Mouse (Mus musculus): ENCODE measurements around the gene Epn2. TPM values are rescaled to one million over a fixed set of nuclear protein-coding genes. Genes with fewer than 3 reads are reported as not detected.

Gene Epn2
- polyA plus RNA-seq, 1 experiment from 2014 or later, result 22.1 TPM

DNA sequence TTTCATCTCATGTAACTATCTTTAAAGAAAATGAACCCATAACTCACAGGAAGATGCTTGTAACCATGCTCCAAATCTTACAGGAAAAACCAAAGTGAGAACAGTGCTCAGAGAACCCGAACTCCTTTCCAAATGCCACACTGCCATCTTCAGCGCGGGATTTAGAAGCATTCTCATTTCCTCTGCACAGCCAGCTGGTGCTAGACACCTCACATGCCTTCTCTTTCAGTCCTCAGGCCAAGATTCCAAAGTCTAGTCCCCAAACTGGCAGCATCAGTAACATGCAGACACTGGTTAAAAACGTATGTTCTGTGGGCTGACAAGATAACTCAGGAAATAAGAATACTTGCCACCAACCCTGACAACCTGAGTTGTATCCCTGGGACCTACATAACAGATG lies 6.2 kb downstream of the Epn2 start:
- WGBS, result 79% methylated on average over 4 of the region's 4 CpGs
- Histone ChIP-seq H3K27me3 (ENCODE audit: insufficient read depth, low read length) (no peaks in the 10 kb centered on the region), H3K36me3 (ENCODE audit: insufficient read depth, low read length) (no peaks in the 10 kb centered on the region), H3K27ac (no peak overlapping the region), H3K9me3 (replicated peaks; ENCODE audit: low read length) (no peaks in the 10 kb centered on the region), H3K4me2 (ENCODE audit: low read length) (no peak overlapping the region), H3K9ac (ENCODE audit: low read depth, low read length) (no peak overlapping the region), H3K4me3 (replicated peaks; ENCODE audit: low read depth, low read length) (no peak overlapping the region), H3K4me1 (replicated peaks; ENCODE audit: insufficient read depth, low read length) (peaks cover 20% of the 10 kb centered on the region)
- TF ChIP-seq CTCF (IDR thresholded peaks at IDR 0.05; ENCODE audit: low read depth), result no peak
- no peak for DNase-seq (ENCODE audit: low spot score)
- no peak for ATAC-seq (replicated peaks; ENCODE audit: low FRiP score, low read depth)

DNA sequence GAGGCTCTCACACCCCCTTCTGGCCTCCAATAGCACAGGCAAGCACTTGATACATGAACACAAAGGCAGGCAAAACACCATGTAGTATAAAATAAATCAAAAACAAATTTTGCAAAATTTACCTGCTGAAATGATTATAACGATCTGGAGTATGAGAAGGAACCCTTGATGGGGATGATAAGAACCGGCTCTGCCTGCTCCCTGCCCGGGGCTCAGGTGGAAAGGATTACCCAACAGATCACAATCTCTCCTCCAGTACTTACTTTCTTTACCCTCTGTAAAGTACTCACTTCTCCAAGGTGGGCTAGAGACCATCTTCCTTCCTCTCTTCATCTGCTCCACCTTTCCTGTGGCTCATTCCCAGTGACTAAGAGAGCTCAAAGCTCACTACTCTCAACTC lies 8.3 kb downstream of the Epn2 start:
- Histone ChIP-seq H3K4me3 (replicated peaks; ENCODE audit: low read depth, low read length) (no peak overlapping the region), H3K27me3 (ENCODE audit: insufficient read depth, low read length) (no peaks in the 10 kb centered on the region), H3K9me3 (replicated peaks; ENCODE audit: low read length) (no peaks in the 10 kb centered on the region), H3K4me1 (replicated peaks; ENCODE audit: insufficient read depth, low read length) (0 out of 2 replicates have a peak, but pooled peaks cover 8% of the 10 kb centered on the region), H3K27ac (no peak overlapping the region), H3K4me2 (ENCODE audit: low read length) (no peak overlapping the region), H3K36me3 (ENCODE audit: insufficient read depth, low read length) (no peaks in the 10 kb centered on the region), H3K9ac (ENCODE audit: low read depth, low read length) (no peak overlapping the region)
- 89% methylated on average over 3 of the region's 3 CpGs for WGBS
- TF ChIP-seq CTCF (IDR thresholded peaks at IDR 0.05; ENCODE audit: low read depth), result no peak
- ATAC-seq (replicated peaks; ENCODE audit: low FRiP score, low read depth), result no peak
- no peak for DNase-seq (ENCODE audit: low spot score)

DNA sequence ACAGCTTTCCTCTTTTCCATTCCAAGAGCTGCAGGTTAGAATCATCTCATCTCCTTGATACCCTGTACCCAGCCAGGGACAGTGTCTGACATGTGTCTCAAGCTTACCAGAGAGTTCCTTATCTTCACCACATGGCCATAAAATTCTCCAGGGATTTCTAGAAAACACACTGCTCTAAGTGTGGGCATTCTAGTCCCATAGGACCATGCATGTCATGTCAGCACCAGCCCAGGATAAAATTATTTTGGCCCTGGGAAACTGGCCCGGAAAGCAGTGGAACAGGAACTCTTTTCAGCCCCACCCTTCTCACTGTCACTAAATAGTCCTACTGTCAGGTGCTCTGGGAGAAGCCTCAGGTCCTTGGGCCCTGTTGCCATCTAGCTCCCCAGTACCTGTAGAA lies 9.8 kb downstream of the Epn2 start:
- no peaks in the 10 kb centered on the region for H3K36me3 ChIP-seq (ENCODE audit: insufficient read depth, low read length)
- DNase-seq (ENCODE audit: low spot score), result no peak
- H3K4me3 ChIP-seq (replicated peaks; ENCODE audit: low read depth, low read length), result no peak overlapping the region
- H3K9me3 ChIP-seq (replicated peaks; ENCODE audit: low read length), result no peaks in the 10 kb centered on the region
- H3K9ac ChIP-seq (ENCODE audit: low read depth, low read length), result no peak overlapping the region
- no peak for ATAC-seq (replicated peaks; ENCODE audit: low FRiP score, low read depth)
- TF ChIP-seq CTCF (IDR thresholded peaks at IDR 0.05; ENCODE audit: low read depth), result no peak
- 0 out of 2 replicates have a peak, but pooled peaks cover 11% of the 10 kb centered on the region for H3K4me1 ChIP-seq (replicated peaks; ENCODE audit: insufficient read depth, low read length)
- H3K27ac ChIP-seq, result no peak overlapping the region
- H3K4me2 ChIP-seq (ENCODE audit: low read length), result no peak overlapping the region
- no peaks in the 10 kb centered on the region for H3K27me3 ChIP-seq (ENCODE audit: insufficient read depth, low read length)
- 76% methylated on average over 1 of the region's 1 CpGs for WGBS

DNA sequence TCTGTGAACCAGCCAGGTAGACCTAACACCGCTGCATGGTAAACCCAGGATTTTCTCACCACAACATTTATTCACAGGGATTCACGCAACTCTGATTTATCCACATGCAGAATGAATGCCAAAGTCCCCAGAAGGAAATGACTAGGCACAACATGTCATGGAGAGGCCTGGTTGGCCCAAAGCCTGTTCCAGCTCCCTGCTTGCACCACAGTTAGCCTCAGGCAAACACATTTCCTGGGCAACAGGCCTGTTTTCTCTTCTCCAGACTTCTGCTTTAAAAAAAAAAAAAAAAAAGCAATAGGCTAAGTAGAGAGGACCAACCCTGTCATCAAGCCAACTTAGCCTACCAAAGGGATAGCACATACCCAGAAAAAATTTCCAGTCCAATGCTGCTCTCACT lies 14.9 kb downstream of the Epn2 start:
- ATAC-seq (replicated peaks; ENCODE audit: low FRiP score, low read depth), result no peak
- WGBS, result 93% methylated on average over 2 of the region's 2 CpGs
- TF ChIP-seq CTCF (IDR thresholded peaks at IDR 0.05; ENCODE audit: low read depth), result no peak

DNA sequence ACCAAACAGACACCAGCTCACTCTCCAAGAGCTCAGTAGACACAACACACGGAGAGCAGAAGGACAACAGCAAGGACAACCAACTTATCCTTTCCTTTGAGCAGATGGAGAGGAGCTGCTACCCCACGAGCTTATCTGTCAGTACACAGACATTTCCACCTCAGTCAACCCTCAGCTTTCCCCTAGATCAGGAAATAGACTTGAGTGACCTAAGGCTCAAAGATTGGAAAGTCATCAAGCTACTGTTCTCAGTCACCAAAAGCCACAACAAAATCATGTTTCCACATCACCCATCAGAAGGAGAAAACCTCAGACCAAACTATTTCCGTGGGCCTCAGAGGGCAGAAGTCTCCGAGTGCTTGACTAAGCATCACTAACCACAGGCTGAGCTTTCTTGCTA lies 15.5 kb downstream of the Epn2 start:
- WGBS, result 74% methylated on average over 4 of the region's 4 CpGs
- H3K9me3 ChIP-seq (replicated peaks; ENCODE audit: low read length), result no peaks in the 10 kb centered on the region
- H3K36me3 ChIP-seq (ENCODE audit: insufficient read depth, low read length), result no peaks in the 10 kb centered on the region
- no peaks in the 10 kb centered on the region for H3K27me3 ChIP-seq (ENCODE audit: insufficient read depth, low read length)
- no peak for ATAC-seq (replicated peaks; ENCODE audit: low FRiP score, low read depth)
- no peak for DNase-seq (ENCODE audit: low spot score)
- no peak for TF ChIP-seq CTCF (IDR thresholded peaks at IDR 0.05; ENCODE audit: low read depth)
- peaks cover 3% of the 10 kb centered on the region; the same call in 1 of the 2 replicates for H3K4me1 ChIP-seq (replicated peaks; ENCODE audit: insufficient read depth, low read length)
- H3K9ac ChIP-seq (ENCODE audit: low read depth, low read length), result no peak overlapping the region
- no peak overlapping the region for H3K27ac ChIP-seq
- no peak overlapping the region for H3K4me3 ChIP-seq (replicated peaks; ENCODE audit: low read depth, low read length)
- no peak overlapping the region for H3K4me2 ChIP-seq (ENCODE audit: low read length)

More for the DNA sequence above, 14.9 kb downstream of the Epn2 start:
- Histone ChIP-seq H3K27ac (no peak overlapping the region), H3K4me3 (replicated peaks; ENCODE audit: low read depth, low read length) (no peak overlapping the region), H3K9ac (ENCODE audit: low read depth, low read length) (no peak overlapping the region), H3K4me2 (ENCODE audit: low read length) (no peak overlapping the region), H3K4me1 (replicated peaks; ENCODE audit: insufficient read depth, low read length) (peaks cover 6% of the 10 kb centered on the region; the same call in 1 of the 2 replicates), H3K36me3 (ENCODE audit: insufficient read depth, low read length) (no peaks in the 10 kb centered on the region), H3K9me3 (replicated peaks; ENCODE audit: low read length) (no peaks in the 10 kb centered on the region), H3K27me3 (ENCODE audit: insufficient read depth, low read length) (no peaks in the 10 kb centered on the region)
- no peak for DNase-seq (ENCODE audit: low spot score)

DNA sequence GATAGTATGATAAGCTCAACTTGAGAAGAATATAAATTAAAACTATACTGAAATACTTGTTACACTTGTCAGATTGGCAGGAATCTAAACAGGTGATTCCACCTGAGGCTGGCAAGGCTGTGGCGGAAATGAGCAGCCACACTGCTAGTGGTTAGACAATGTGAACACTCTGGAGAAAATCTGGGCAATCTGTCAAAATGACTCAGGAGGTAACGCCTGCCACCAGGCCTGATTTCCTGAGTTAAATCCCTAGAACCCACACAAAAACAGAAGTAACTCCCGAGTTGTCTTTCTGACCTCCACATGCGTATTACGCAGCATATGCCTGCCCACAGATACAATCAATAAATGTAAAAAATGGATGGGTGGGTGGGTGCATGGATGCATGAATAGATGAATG lies 17.1 kb downstream of the Epn2 start:
- no peak overlapping the region for H3K4me3 ChIP-seq (replicated peaks; ENCODE audit: low read depth, low read length)
- no peak for TF ChIP-seq CTCF (IDR thresholded peaks at IDR 0.05; ENCODE audit: low read depth)
- H3K27ac ChIP-seq, result no peak overlapping the region
- DNase-seq (ENCODE audit: low spot score), result no peak
- no peak overlapping the region for H3K9ac ChIP-seq (ENCODE audit: low read depth, low read length)
- 60% methylated on average over 5 of the region's 5 CpGs for WGBS
- H3K27me3 ChIP-seq (ENCODE audit: insufficient read depth, low read length), result no peaks in the 10 kb centered on the region
- ATAC-seq (replicated peaks; ENCODE audit: low FRiP score, low read depth), result no peak
- no peak overlapping the region for H3K4me2 ChIP-seq (ENCODE audit: low read length)
- no peaks in the 10 kb centered on the region for H3K9me3 ChIP-seq (replicated peaks; ENCODE audit: low read length)
- H3K36me3 ChIP-seq (ENCODE audit: insufficient read depth, low read length), result no peaks in the 10 kb centered on the region
- peaks cover 3% of the 10 kb centered on the region; the same call in 1 of the 2 replicates for H3K4me1 ChIP-seq (replicated peaks; ENCODE audit: insufficient read depth, low read length)

DNA sequence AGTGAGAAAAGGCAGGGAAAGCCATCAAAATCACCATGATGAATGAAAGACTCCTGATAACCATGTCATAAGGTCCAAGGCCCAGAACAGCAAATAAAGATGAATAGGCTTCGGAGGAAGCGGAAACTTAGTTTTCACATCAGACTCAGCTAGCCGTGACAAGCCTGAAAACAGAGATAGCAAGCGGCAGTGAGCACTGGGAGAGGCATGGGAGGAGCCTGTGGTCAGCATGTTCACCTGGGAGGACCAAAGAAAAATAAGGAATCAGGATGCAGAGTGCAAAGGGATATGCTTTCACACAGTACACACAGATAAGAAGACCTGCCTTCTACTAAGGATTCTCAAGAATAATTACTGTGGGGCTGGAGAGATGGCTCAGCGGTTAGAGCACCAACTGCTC lies 19.9 kb downstream of the Epn2 start:
- DNase-seq (ENCODE audit: low spot score) (no peak), ATAC-seq (replicated peaks; ENCODE audit: low FRiP score, low read depth) (no peak)
- Histone ChIP-seq H3K27ac (no peak overlapping the region), H3K36me3 (ENCODE audit: insufficient read depth, low read length) (no peaks in the 10 kb centered on the region), H3K9me3 (replicated peaks; ENCODE audit: low read length) (no peaks in the 10 kb centered on the region), H3K4me3 (replicated peaks; ENCODE audit: low read depth, low read length) (no peak overlapping the region), H3K4me2 (ENCODE audit: low read length) (no peak overlapping the region), H3K4me1 (replicated peaks; ENCODE audit: insufficient read depth, low read length) (no peaks in the 10 kb centered on the region; the same call in 1 of the 2 replicates), H3K27me3 (ENCODE audit: insufficient read depth, low read length) (no peaks in the 10 kb centered on the region), H3K9ac (ENCODE audit: low read depth, low read length) (no peak overlapping the region)
- no peak for TF ChIP-seq CTCF (IDR thresholded peaks at IDR 0.05; ENCODE audit: low read depth)
- 50% methylated on average over 5 of the region's 5 CpGs for WGBS
